8 mouse cellular contexts compared by ENCODE assay signal in genomic region chr3:89484766-89485524, GRCm38 (mm10). TPM values are rescaled to one million over a fixed set of nuclear protein-coding genes. Genes with fewer than 3 reads are reported as not detected.
DNase-seq lines count a peak whose midpoint lies in the region; ATAC-seq and TF ChIP-seq lines count a peak whose summit lies in the region.

No protein-coding gene starts in this region.

- TF ChIP-seq POLR2A in spleen, adult 2 months (IDR thresholded peaks at IDR 0.05; ENCODE audit: low read depth, low read length): no peak

- no peaks in the 10 kb centered on the region for H3K36me3 ChIP-seq in midbrain, embryonic 10.5 days
- H3K36me3 ChIP-seq in midbrain, embryonic 15.5 days (replicated peaks): no peaks in the 10 kb centered on the region
- H3K36me3 ChIP-seq in embryonic facial prominence, embryonic 10.5 days (replicated peaks): no peaks in the 10 kb centered on the region
- H3K36me3 ChIP-seq in limb, embryonic 13.5 days: no peaks in the 10 kb centered on the region
- H3K36me3 ChIP-seq in midbrain, postnatal 0 days (ENCODE audit: insufficient read depth, low read length): no peaks in the 10 kb centered on the region
- H3K36me3 ChIP-seq in spleen, adult 2 months (ENCODE audit: control insufficient read depth, insufficient read depth, low read length): no peaks in the 10 kb centered on the region

- H3K4me3 ChIP-seq in midbrain, embryonic 10.5 days: peak overlapping the region; percentile 32
- no peak overlapping the region for H3K4me3 ChIP-seq in midbrain, embryonic 15.5 days
- H3K4me3 ChIP-seq in embryonic facial prominence, embryonic 10.5 days: peak overlapping the region; percentile 28; the same call in 1 of the 2 replicates
- H3K4me3 ChIP-seq in limb, embryonic 13.5 days: 0 out of 2 replicates have a peak overlapping the region, but pooled peaks have one; percentile 17
- H3K4me3 ChIP-seq in midbrain, postnatal 0 days (ENCODE audit: low read depth, low read length): no peak overlapping the region
- no peak overlapping the region for H3K4me3 ChIP-seq in spleen, adult 2 months (ENCODE audit: extremely low read depth, insufficient read depth, insufficient read length)

- H3K27me3 ChIP-seq in midbrain, embryonic 10.5 days (ENCODE audit: low read depth, poor library complexity, severe bottlenecking): peaks cover 16% of the 10 kb centered on the region
- 0 out of 2 replicates have a peak, but pooled peaks cover 4% of the 10 kb centered on the region for H3K27me3 ChIP-seq in midbrain, embryonic 15.5 days (replicated peaks)
- peaks cover 16% of the 10 kb centered on the region; the same call in 1 of the 2 replicates for H3K27me3 ChIP-seq in embryonic facial prominence, embryonic 10.5 days (replicated peaks; ENCODE audit: low read depth, poor library complexity, severe bottlenecking)
- H3K27me3 ChIP-seq in limb, embryonic 13.5 days: 0 out of 2 replicates have a peak, but pooled peaks cover 6% of the 10 kb centered on the region
- no peaks in the 10 kb centered on the region; the same call in 1 of the 2 replicates for H3K27me3 ChIP-seq in midbrain, postnatal 0 days (ENCODE audit: insufficient read depth, low read length)
- no peaks in the 10 kb centered on the region for H3K27me3 ChIP-seq in spleen, adult 2 months (ENCODE audit: control insufficient read depth, insufficient read depth, low read length)

- H3K4me1 ChIP-seq in midbrain, embryonic 10.5 days: peaks cover 12% of the 10 kb centered on the region
- no peaks in the 10 kb centered on the region for H3K4me1 ChIP-seq in midbrain, embryonic 15.5 days
- H3K4me1 ChIP-seq in embryonic facial prominence, embryonic 10.5 days: peaks cover 4% of the 10 kb centered on the region
- H3K4me1 ChIP-seq in limb, embryonic 13.5 days: 0 out of 2 replicates have a peak, but pooled peaks cover 13% of the 10 kb centered on the region
- H3K4me1 ChIP-seq in midbrain, postnatal 0 days (ENCODE audit: insufficient read depth, low read length): no peaks in the 10 kb centered on the region
- H3K4me1 ChIP-seq in spleen, adult 2 months (ENCODE audit: control insufficient read depth, insufficient read depth, insufficient read length): no peaks in the 10 kb centered on the region

- peak; percentile 81 for DNase-seq in midbrain, embryonic 10.5 days (ENCODE audit: low spot score)
- DNase-seq in embryonic facial prominence, embryonic 10.5 days (ENCODE audit: low spot score): peak; percentile 87
- peak; percentile 78 to 82 for DNase-seq in heart, adult 18-20 months
- DNase-seq in kidney, adult 11 months: peak; percentile 62
- peak; percentile 55 for DNase-seq in midbrain, postnatal 0 days (ENCODE audit: low spot score)
- peak; percentile 52 to 74 for DNase-seq in spleen, adult 2 months (ENCODE audit: low read depth in 1 of 2, low spot score in 2 of 2)

- WGBS in midbrain, embryonic 10.5 days: 23% methylated on average over 24 of the region's 24 CpGs
- WGBS in midbrain, embryonic 15.5 days: 25% methylated on average over 24 of the region's 24 CpGs
- 22% methylated on average over 24 of the region's 24 CpGs for WGBS in embryonic facial prominence, embryonic 10.5 days
- 18% methylated on average over 24 of the region's 24 CpGs for WGBS in limb, embryonic 13.5 days
- 21% methylated on average over 24 of the region's 24 CpGs for WGBS in midbrain, postnatal 0 days
- 20% methylated on average over 24 of the region's 24 CpGs for WGBS in spleen, adult 2 months

- TF ChIP-seq CTCF in midbrain, postnatal 0 days (IDR thresholded peaks at IDR 0.05): peak; percentile 80
- TF ChIP-seq CTCF in spleen, adult 2 months (IDR thresholded peaks at IDR 0.05; ENCODE audit: extremely low read depth, insufficient read depth, insufficient read length, insufficient replicate concordance): peak; percentile 100

- 0 out of 2 replicates have a peak overlapping the region, but pooled peaks have one; percentile 6 for H3K27ac ChIP-seq in midbrain, embryonic 10.5 days (replicated peaks)
- no peak overlapping the region for H3K27ac ChIP-seq in midbrain, embryonic 15.5 days
- no peak overlapping the region for H3K27ac ChIP-seq in embryonic facial prominence, embryonic 10.5 days (replicated peaks)
- no peak overlapping the region for H3K27ac ChIP-seq in limb, embryonic 13.5 days
- H3K27ac ChIP-seq in midbrain, postnatal 0 days (ENCODE audit: low read depth, low read length): no peak overlapping the region
- no peak overlapping the region for H3K27ac ChIP-seq in spleen, adult 2 months (ENCODE audit: insufficient read depth, low read length)

- H3K9me3 ChIP-seq in midbrain, embryonic 10.5 days (replicated peaks): no peaks in the 10 kb centered on the region
- H3K9me3 ChIP-seq in midbrain, embryonic 15.5 days: no peaks in the 10 kb centered on the region
- no peaks in the 10 kb centered on the region for H3K9me3 ChIP-seq in embryonic facial prominence, embryonic 10.5 days
- H3K9me3 ChIP-seq in limb, embryonic 13.5 days: 0 out of 2 replicates have a peak, but pooled peaks cover 3% of the 10 kb centered on the region
- H3K9me3 ChIP-seq in midbrain, postnatal 0 days (ENCODE audit: low read length): no peaks in the 10 kb centered on the region

- no peak; the same call in 1 of the 2 replicates for ATAC-seq in midbrain, embryonic 15.5 days (replicated peaks)
- ATAC-seq in limb, embryonic 13.5 days (ENCODE audit: low FRiP score, low read depth): peak; percentile 83
- no peak for ATAC-seq in midbrain, postnatal 0 days (ENCODE audit: low FRiP score)

- H3K9ac ChIP-seq in midbrain, embryonic 15.5 days: no peak overlapping the region
- peak overlapping the region; percentile 50; the same call in 1 of the 2 replicates for H3K9ac ChIP-seq in limb, embryonic 13.5 days
- H3K9ac ChIP-seq in midbrain, postnatal 0 days (replicated peaks; ENCODE audit: low read length, poor library complexity, severe bottlenecking): no peak overlapping the region

- H3K4me2 ChIP-seq in midbrain, embryonic 15.5 days: no peak overlapping the region
- peak overlapping the region; percentile 50 for H3K4me2 ChIP-seq in limb, embryonic 13.5 days (replicated peaks)
- H3K4me2 ChIP-seq in midbrain, postnatal 0 days (ENCODE audit: low read depth, low read length, poor library complexity, severe bottlenecking): no peak overlapping the region

RNA-seq across cellular contexts. Expression of gene Pmvk, which starts 30.6 kb away (rescaled TPM):
- polyA plus RNA-seq in midbrain, embryonic 10.5 days (2016; fragmentation: Nextera tagmentation; extraction: Ambion mirVana): 79.0 and 79.2 TPM in 2 replicates
- 123 and 132 TPM in 2 replicates for polyA plus RNA-seq in midbrain, embryonic 15.5 days (2015; fragmentation: Nextera tagmentation; extraction: Ambion mirVana)
- polyA plus RNA-seq in embryonic facial prominence, embryonic 10.5 days (2016; fragmentation: Nextera tagmentation; extraction: Ambion mirVana): 66.4 and 67.6 TPM in 2 replicates
- 1 to 10 TPM; 8.4 to 8.8 TPM for total RNA-seq in heart, adult 18-20 months (2021)
- 59.9 and 60.4 TPM in 2 replicates for polyA plus RNA-seq in limb, embryonic 13.5 days (2015; fragmentation: Nextera tagmentation; extraction: Ambion mirVana)
- total RNA-seq in midbrain, postnatal 0 days (2014; rRNA removed): 90.8 and 121 TPM in 2 replicates
- polyA plus RNA-seq in midbrain, postnatal 0 days (2015; fragmentation: Nextera tagmentation; extraction: Ambion mirVana): 124 and 135 TPM in 2 replicates
- 12.2 and 15.1 TPM in 2 replicates for polyA plus RNA-seq in spleen, adult 2 months (2012; rRNA removed)

RNA-seq across cellular contexts. Expression of gene Kcnn3, which starts 35.0 kb away (rescaled TPM):
- 0.68 and 1.1 TPM in 2 replicates for polyA plus RNA-seq in midbrain, embryonic 10.5 days (2016; fragmentation: Nextera tagmentation; extraction: Ambion mirVana)
- polyA plus RNA-seq in midbrain, embryonic 15.5 days (2015; fragmentation: Nextera tagmentation; extraction: Ambion mirVana): 8.5 and 8.7 TPM in 2 replicates
- polyA plus RNA-seq in embryonic facial prominence, embryonic 10.5 days (2016; fragmentation: Nextera tagmentation; extraction: Ambion mirVana): 0.62 and 0.88 TPM in 2 replicates
- total RNA-seq in heart, adult 18-20 months (2021): 1 to 10 TPM; 1.5 to 2.0 TPM
- 3.5 and 3.6 TPM in 2 replicates for polyA plus RNA-seq in limb, embryonic 13.5 days (2015; fragmentation: Nextera tagmentation; extraction: Ambion mirVana)
- 21.4 and 23.3 TPM in 2 replicates for total RNA-seq in midbrain, postnatal 0 days (2014; rRNA removed)
- polyA plus RNA-seq in midbrain, postnatal 0 days (2015; fragmentation: Nextera tagmentation; extraction: Ambion mirVana): 5.9 and 7.3 TPM in 2 replicates
- 0.33 and 0.41 TPM in 2 replicates for polyA plus RNA-seq in spleen, adult 2 months (2012; rRNA removed)

RNA-seq across cellular contexts. Expression of gene Pbxip1, which starts 48.4 kb away (rescaled TPM):
- 18.6 and 19.9 TPM in 2 replicates for polyA plus RNA-seq in midbrain, embryonic 10.5 days (2016; fragmentation: Nextera tagmentation; extraction: Ambion mirVana)
- 15.7 and 18.4 TPM in 2 replicates for polyA plus RNA-seq in midbrain, embryonic 15.5 days (2015; fragmentation: Nextera tagmentation; extraction: Ambion mirVana)
- polyA plus RNA-seq in embryonic facial prominence, embryonic 10.5 days (2016; fragmentation: Nextera tagmentation; extraction: Ambion mirVana): 17.5 and 20.1 TPM in 2 replicates
- total RNA-seq in heart, adult 18-20 months (2021): 10 to 100 TPM; 70.0 to 76.0 TPM
- 34.1 and 35.2 TPM in 2 replicates for polyA plus RNA-seq in limb, embryonic 13.5 days (2015; fragmentation: Nextera tagmentation; extraction: Ambion mirVana)
- total RNA-seq in midbrain, postnatal 0 days (2014; rRNA removed): 18.5 and 21.3 TPM in 2 replicates
- polyA plus RNA-seq in midbrain, postnatal 0 days (2015; fragmentation: Nextera tagmentation; extraction: Ambion mirVana): 18.8 and 21.8 TPM in 2 replicates
- 47.0 and 54.2 TPM in 2 replicates for polyA plus RNA-seq in spleen, adult 2 months (2012; rRNA removed)

RNA-seq across cellular contexts. Expression of gene Pygo2, which starts 54.9 kb away (rescaled TPM):
- 41.9 and 43.3 TPM in 2 replicates for polyA plus RNA-seq in midbrain, embryonic 10.5 days (2016; fragmentation: Nextera tagmentation; extraction: Ambion mirVana)
- polyA plus RNA-seq in midbrain, embryonic 15.5 days (2015; fragmentation: Nextera tagmentation; extraction: Ambion mirVana): 44.0 and 45.6 TPM in 2 replicates
- polyA plus RNA-seq in embryonic facial prominence, embryonic 10.5 days (2016; fragmentation: Nextera tagmentation; extraction: Ambion mirVana): 47.4 and 48.9 TPM in 2 replicates
- total RNA-seq in heart, adult 18-20 months (2021): 10 to 100 TPM; 15.3 to 17.0 TPM
- polyA plus RNA-seq in limb, embryonic 13.5 days (2015; fragmentation: Nextera tagmentation; extraction: Ambion mirVana): 49.7 and 50.3 TPM in 2 replicates
- total RNA-seq in midbrain, postnatal 0 days (2014; rRNA removed): 77.8 and 91.3 TPM in 2 replicates
- polyA plus RNA-seq in midbrain, postnatal 0 days (2015; fragmentation: Nextera tagmentation; extraction: Ambion mirVana): 38.5 and 40.4 TPM in 2 replicates
- polyA plus RNA-seq in spleen, adult 2 months (2012; rRNA removed): 58.2 and 111 TPM in 2 replicates

Comparison
In these comparisons a context has a peak if more than half of its experiments do, and no peak if none do; other contexts are left out.
1. H3K4me3 ChIP-seq: peak in midbrain, embryonic 10.5 days (single experiment), embryonic facial prominence, embryonic 10.5 days (single experiment) and limb, embryonic 13.5 days (single experiment); none in midbrain, embryonic 15.5 days (single experiment), midbrain, postnatal 0 days (single experiment) and spleen, adult 2 months (single experiment).
2. Peak in every context shown above with its lines, with median percentiles within 50 percentile points of each other: DNase-seq.